Mouse (Mus musculus): ENCODE measurements around the gene Hnf4a.

GRCm38 (mm10) chr2:163540231-163541117 lies 33.9 kb downstream of the Hnf4a start:
- no peak for TF ChIP-seq POLR2A (IDR thresholded peaks at IDR 0.05; ENCODE audit: insufficient read depth, low read length)
- no peak for TF ChIP-seq CTCF (IDR thresholded peaks at IDR 0.05; ENCODE audit: low read depth, low read length)

All from ES-Bruce4 (cell line).